Mouse (Mus musculus) megakaryocyte, embryonic 14.5 days (primary cell): Measurements from ENCODE around the gene Fgf18.

Experiments
- FLI1 ChIP-seq: IDR thresholded peaks from 2 replicates; pipeline ENCODE4 v1.6.1; 2012; ENCODE audit warnings: low read length, inconsistent platforms, mixed read lengths
- GATA1 ChIP-seq: IDR thresholded peaks from 3 replicates; pipeline ENCODE4 v1.6.1; 2012; ENCODE audit warnings: mixed read lengths, low read length, inconsistent platforms, borderline replicate concordance

GRCm38 (mm10) chr11:33119116-33119515 lies 28.1 kb downstream of the Fgf18 start:
- TF ChIP-seq GATA1 (no peak), FLI1 (no peak)
